Mouse (Mus musculus): ENCODE data around the gene Pisd. TPM values are rescaled to one million over a fixed set of nuclear protein-coding genes. Genes with fewer than 3 reads are reported as not detected.

Pisd gene
- polyA plus RNA-seq (2012; rRNA removed; ENCODE audit: low replicate concordance) = 81.3 and 107 TPM in 2 replicates

GRCm38 (mm10) chr5:32785313-32785915, at the start of gene Pisd:
TSS of gene Pisd (minus strand) at chr5:32785646.

GRCm38 (mm10) chr5:32827009-32827408, 41.6 kb upstream of the Pisd start, which contains the start of gene Gm20671:
TSS of gene Gm20671 (minus strand) at chr5:32827109.

Other genes starting within 250 kb of the Pisd start
- 2.5 and 3.5 TPM in 2 replicates for gene Yes1, start 174.5 kb downstream of the Pisd start, polyA plus RNA-seq (2012; rRNA removed; ENCODE audit: low replicate concordance)
- gene Gm20671, start 41.5 kb upstream of the Pisd start, polyA plus RNA-seq (2012; rRNA removed; ENCODE audit: low replicate concordance) = 8.1 and 9.8 TPM in 2 replicates
- gene Prr14l, start 68.6 kb upstream of the Pisd start, polyA plus RNA-seq (2012; rRNA removed; ENCODE audit: low replicate concordance) = 6.0 and 24.1 TPM in 2 replicates
- gene Depdc5, start 78.1 kb upstream of the Pisd start, polyA plus RNA-seq (2012; rRNA removed; ENCODE audit: low replicate concordance) = 11.6 and 19.2 TPM in 2 replicates
- gene Ywhah, start 233.2 kb upstream of the Pisd start, polyA plus RNA-seq (2012; rRNA removed; ENCODE audit: low replicate concordance) = 118 and 166 TPM in 2 replicates

Data from subcutaneous adipose tissue, adult 2 months (tissue).